Mouse (Mus musculus): ENCODE results near the gene Itga2b. TPM values are rescaled to one million over a fixed set of nuclear protein-coding genes. Genes with fewer than 3 reads are reported as not detected.

The Itga2b gene
- polyA plus RNA-seq, 1 experiment: 4.1 TPM

DNA sequence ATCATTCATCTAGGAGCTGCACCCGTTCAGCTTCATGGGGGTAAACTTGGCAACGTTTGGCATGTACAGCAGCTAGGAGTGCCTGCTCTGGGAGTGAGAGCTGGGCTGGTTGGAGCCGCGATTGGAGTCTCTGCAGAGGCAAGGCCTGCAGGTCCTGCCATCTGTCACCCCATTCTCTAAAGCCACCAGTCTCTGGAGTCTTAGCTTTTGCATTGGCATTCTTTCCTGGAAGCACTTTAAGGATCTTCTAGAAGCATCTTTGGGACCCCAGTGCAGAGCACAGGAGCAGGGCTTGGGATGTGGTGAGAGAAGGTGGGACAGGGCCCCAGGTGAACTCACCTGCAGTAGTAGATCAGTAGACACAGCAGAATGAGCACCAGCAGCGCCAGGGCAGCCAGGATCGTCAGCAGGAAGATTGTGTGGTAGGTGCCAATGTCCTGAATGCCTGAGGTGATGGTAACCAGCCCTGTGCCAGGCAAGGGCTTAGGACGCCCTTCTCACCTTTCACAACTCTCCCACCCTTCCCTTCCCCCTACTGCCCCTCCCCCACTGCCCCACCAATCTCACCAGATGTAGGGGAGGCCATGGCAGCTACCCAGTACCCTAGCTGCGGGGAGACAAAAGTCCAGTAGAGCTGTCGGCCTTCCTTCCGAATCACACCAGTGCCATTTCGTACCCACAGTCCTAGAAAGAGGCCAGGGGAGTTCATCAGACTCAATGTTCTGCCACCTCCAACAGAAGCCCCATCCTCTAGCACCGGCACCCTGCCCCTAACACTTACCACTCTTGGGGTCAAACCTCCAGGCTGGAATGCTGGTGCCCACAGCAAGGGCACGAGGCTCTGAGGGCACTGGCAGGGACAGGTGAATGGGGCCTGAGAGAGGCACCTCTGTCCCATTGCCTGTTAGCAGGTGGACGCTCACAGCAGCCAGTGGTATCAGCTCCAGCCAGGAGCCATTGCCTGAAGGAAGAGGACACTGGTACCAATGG is 30.5 kb downstream of the Itga2b start:
- Histone ChIP-seq H3K27ac (ENCODE audit: insufficient read depth, low read length) (no peak overlapping the region), H3K4me1 (ENCODE audit: control insufficient read depth, insufficient read depth, low read length) (peaks cover 4% of the 10 kb centered on the region; the same call in 1 of the 2 replicates), H3K4me3 (ENCODE audit: insufficient read depth, low read length) (no peak overlapping the region)
- no peak for TF ChIP-seq CTCF (IDR thresholded peaks at IDR 0.05; ENCODE audit: extremely low read depth, insufficient read depth, low read length)
- no peak for TF ChIP-seq POLR2A (IDR thresholded peaks at IDR 0.05; ENCODE audit: extremely low read depth, insufficient read depth, low read length)

DNA sequence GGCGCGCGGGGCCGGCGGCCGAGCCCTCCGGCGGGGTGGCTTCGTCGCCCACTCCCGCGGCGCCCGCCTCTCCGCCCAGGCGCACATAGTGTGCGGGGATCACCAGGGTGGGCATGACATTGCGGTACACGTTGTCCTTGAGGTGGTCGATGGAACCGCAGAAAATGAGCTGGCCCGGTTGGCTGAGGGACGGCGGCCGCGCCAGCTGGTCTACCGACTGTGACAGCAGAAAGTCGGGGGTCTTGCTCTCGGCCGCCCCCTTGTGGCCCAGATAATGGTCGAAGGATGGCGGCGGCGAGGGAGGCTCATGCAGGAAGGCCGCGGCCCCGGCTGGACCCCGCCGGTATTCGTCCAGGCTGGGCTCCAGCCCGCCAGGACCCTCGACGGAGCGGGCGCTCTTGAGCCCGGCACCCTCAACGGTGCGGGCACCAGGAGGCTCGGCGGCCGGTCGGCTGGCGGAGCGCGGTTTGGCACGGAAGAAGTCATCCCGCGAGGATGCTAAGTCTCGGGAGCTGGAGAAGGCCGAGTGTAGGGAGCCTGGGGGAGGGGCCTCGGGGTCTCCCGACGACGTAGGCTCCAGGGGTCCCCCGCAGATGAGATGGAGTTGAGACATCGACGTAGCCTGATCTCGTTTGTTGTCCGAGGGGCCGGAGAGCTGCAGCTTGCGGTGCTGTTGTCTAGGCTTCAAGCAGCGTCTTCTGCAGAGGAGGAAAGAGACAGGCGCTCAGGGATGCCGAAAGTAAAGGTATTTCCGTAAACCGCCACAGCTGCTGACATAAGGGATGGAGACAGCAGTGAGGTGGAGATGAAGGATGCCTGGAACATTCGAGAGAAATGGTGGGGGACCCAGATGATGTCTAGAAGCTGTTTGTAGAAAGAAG is 31.5 kb downstream of the Itga2b start:
- Histone ChIP-seq H3K4me3 (ENCODE audit: insufficient read depth, low read length) (peak overlapping the region; percentile 32; the same call in 1 of the 2 replicates), H3K27ac (ENCODE audit: insufficient read depth, low read length) (0 out of 2 replicates have a peak overlapping the region, but pooled peaks have one; percentile 96), H3K4me1 (ENCODE audit: control insufficient read depth, insufficient read depth, low read length) (peaks cover 5% of the 10 kb centered on the region; the same call in 1 of the 2 replicates)
- TF ChIP-seq CTCF (IDR thresholded peaks at IDR 0.05; ENCODE audit: extremely low read depth, insufficient read depth, low read length) (peak; percentile 34; the same call in 1 of the 2 replicates), POLR2A (IDR thresholded peaks at IDR 0.05; ENCODE audit: extremely low read depth, insufficient read depth, low read length) (no peak)

DNA sequence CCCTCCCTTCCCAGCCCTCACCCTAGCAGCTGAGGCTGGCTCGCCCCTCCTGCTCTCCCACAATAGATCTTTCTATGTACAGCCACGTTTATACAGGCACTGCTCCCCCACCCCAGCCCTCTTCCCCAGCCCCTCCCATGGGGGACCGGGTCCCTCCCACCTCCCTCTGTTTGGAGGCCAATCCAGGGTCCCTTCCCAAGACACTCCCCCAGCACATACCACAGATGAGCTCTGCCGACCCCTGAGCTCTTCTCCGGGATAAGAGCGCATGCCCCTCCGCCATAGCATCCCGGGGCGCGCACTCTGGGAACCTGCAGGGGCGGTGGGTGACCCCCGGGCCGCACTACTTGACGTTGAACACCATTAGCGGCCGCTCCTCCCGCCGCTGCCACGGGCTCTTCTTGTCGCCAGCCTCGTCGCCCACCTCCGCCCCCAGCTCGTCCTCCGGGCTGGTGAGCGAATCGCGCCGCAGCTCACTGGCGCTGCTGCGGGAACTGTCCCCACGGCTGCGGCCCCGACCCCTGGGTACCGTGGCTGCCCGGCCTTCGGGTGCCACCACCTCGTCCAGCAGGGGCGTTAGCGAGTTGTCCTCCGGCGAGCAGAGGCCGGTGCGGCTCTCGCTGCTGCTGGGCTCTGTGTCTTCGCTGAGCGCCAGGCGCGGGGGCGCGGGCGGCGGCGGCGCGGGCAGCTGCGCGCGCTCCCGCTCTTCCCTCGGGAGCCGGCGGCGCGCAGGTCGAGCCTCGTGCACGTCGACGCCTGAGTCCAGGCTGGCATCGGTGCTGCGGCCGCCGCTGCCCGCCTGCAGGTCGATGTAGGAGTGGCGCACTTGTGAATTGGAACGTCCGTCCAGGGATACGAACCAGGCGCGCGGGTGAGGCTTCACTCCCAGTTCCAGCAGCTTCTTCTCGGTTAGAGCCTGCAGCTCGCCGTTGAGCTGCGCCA is 32.5 kb downstream of the Itga2b start:
- Histone ChIP-seq H3K4me1 (ENCODE audit: control insufficient read depth, insufficient read depth, low read length) (peaks cover 10% of the 10 kb centered on the region), H3K4me3 (ENCODE audit: insufficient read depth, low read length) (peak overlapping the region; percentile 32), H3K27ac (ENCODE audit: insufficient read depth, low read length) (peak overlapping the region; percentile 96)
- 0 out of 2 replicates have a peak, but pooled peaks have one; percentile 6 for TF ChIP-seq POLR2A (IDR thresholded peaks at IDR 0.05; ENCODE audit: extremely low read depth, insufficient read depth, low read length)
- TF ChIP-seq CTCF (IDR thresholded peaks at IDR 0.05; ENCODE audit: extremely low read depth, insufficient read depth, low read length): no peak

DNA sequence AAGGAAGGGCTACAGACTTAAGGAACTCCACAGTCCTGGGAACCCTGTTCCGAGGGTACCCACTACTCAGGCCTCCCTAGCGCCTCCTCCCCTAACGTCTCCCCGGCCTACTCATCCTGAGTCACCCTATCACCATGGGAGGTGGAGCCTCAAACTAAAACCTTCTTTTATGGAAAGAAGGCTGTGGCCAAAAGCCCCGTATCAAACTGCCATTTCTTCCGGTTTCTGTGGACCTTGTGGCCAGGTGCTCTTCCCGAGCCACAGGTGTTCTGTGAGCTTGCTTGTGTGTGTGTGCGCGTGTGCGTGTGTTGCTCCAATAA is 33.5 kb downstream of the Itga2b start:
- Histone ChIP-seq H3K4me3 (ENCODE audit: insufficient read depth, low read length) (no peak overlapping the region), H3K27ac (ENCODE audit: insufficient read depth, low read length) (no peak overlapping the region), H3K4me1 (ENCODE audit: control insufficient read depth, insufficient read depth, low read length) (peaks cover 10% of the 10 kb centered on the region)
- no peak for TF ChIP-seq CTCF (IDR thresholded peaks at IDR 0.05; ENCODE audit: extremely low read depth, insufficient read depth, low read length)
- no peak for TF ChIP-seq POLR2A (IDR thresholded peaks at IDR 0.05; ENCODE audit: extremely low read depth, insufficient read depth, low read length)

DNA sequence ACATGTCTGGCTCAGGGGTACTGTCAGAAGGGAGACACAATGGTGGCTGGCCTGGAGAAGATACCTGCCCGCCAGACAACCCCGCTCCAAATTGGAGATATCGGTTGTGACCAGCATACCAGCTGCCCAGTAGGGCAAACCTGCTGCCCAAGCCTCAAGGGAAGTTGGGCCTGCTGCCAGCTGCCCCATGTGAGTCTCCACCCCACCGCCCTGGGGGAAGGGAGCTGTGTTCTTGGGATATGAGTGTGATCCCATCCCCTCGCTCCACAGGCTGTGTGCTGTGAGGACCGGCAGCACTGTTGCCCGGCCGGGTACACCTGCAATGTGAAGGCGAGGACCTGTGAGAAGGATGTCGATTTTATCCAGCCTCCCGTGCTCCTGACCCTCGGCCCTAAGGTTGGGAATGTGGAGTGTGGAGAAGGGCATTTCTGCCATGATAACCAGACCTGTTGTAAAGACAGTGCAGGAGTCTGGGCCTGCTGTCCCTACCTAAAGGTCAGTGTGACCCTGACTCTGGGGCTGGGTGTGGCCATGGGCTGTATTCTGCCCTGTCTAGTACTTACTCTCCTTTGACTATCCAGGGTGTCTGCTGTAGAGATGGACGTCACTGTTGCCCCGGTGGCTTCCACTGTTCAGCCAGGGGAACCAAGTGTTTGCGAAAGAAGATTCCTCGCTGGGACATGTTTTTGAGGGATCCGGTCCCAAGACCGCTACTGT is 34.0 kb downstream of the Itga2b start:
- Histone ChIP-seq H3K4me1 (ENCODE audit: control insufficient read depth, insufficient read depth, low read length) (peaks cover 11% of the 10 kb centered on the region), H3K27ac (ENCODE audit: insufficient read depth, low read length) (no peak overlapping the region), H3K4me3 (ENCODE audit: insufficient read depth, low read length) (no peak overlapping the region)
- TF ChIP-seq POLR2A (IDR thresholded peaks at IDR 0.05; ENCODE audit: extremely low read depth, insufficient read depth, low read length) (no peak), CTCF (IDR thresholded peaks at IDR 0.05; ENCODE audit: extremely low read depth, insufficient read depth, low read length) (no peak)

DNA sequence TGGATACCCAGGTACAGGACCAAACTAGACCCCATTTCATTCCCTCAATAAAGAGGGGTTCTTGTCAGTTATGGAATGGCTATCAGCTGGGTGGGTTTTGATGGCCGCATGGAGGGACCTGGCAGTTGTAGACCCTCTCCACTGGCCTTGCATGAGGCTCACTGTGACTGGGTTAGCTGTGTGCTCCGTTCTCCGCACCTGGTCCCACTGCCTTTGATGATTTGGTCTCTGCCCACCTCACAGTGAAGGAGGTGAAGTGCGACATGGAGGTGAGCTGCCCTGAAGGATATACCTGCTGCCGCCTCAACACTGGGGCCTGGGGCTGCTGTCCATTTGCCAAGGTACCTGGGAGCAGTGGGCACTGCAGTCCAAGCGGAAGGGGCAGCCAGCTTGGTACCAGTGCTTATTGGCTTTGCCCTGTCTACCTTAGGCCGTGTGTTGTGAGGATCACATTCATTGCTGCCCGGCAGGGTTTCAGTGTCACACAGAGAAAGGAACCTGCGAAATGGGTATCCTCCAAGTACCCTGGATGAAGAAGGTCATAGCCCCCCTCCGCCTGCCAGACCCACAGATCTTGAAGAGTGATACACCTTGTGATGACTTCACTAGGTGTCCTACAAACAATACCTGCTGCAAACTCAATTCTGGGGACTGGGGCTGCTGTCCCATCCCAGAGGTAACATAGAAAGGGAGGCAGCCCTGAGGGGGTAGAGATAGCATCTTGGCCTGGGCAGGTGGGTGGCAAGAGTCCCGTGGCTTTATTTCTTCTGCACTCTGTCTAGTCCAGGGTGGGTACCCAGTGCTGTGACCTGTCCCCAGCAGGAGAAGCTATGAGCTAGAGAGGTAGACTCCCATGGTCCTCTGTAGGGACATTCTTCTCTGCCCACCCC is 34.9 kb downstream of the Itga2b start:
- no peak for TF ChIP-seq CTCF (IDR thresholded peaks at IDR 0.05; ENCODE audit: extremely low read depth, insufficient read depth, low read length)
- TF ChIP-seq POLR2A (IDR thresholded peaks at IDR 0.05; ENCODE audit: extremely low read depth, insufficient read depth, low read length): no peak
- Histone ChIP-seq H3K27ac (ENCODE audit: insufficient read depth, low read length) (no peak overlapping the region), H3K4me3 (ENCODE audit: insufficient read depth, low read length) (no peak overlapping the region), H3K4me1 (ENCODE audit: control insufficient read depth, insufficient read depth, low read length) (peaks cover 11% of the 10 kb centered on the region)

DNA sequence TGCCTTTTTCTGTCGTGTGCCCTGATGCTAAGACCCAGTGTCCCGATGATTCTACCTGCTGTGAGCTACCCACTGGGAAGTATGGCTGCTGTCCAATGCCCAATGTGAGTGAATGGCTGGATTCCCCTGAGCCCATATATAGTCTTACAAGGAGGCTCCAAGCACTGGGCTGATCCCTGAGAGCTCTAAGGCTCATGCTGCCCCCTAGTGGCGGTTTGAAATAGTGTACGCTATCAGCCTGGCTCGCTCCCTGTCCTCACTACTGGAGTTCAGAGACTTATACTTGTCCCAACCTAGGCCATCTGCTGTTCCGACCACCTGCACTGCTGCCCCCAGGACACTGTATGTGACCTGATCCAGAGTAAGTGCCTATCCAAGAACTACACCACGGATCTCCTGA is 35.5 kb downstream of the Itga2b start:
- Histone ChIP-seq H3K4me3 (ENCODE audit: insufficient read depth, low read length) (no peak overlapping the region), H3K27ac (ENCODE audit: insufficient read depth, low read length) (no peak overlapping the region), H3K4me1 (ENCODE audit: control insufficient read depth, insufficient read depth, low read length) (peaks cover 11% of the 10 kb centered on the region)
- TF ChIP-seq CTCF (IDR thresholded peaks at IDR 0.05; ENCODE audit: extremely low read depth, insufficient read depth, low read length) (peak; percentile 90), POLR2A (IDR thresholded peaks at IDR 0.05; ENCODE audit: extremely low read depth, insufficient read depth, low read length) (0 out of 2 replicates have a peak, but pooled peaks have one; percentile 8)
